Comparison of ENCODE assay signal across 8 mouse cellular contexts in the genomic region with DNA sequence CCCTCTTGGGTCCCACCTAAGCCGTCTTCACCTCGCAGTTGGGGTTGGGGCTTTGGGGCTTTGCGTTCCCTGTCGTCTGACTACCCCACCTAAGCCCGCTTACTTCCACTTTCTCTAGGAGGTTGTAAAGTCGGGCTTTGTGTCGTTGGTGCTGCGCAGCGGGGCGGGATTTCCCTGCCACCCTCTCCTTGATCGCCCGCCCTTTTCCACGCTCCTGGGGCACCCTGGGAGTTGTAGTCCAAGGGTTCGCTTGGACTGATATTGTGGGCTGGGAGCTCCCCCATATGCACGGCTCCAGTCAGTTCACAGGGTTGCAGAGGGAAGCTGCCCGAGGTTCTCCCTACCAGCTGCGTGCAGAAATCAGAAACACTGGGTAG.
DNase-seq lines count a peak whose midpoint lies in the region; ATAC-seq and TF ChIP-seq lines count a peak whose summit lies in the region.

No protein-coding gene starts in this region.

- peak; percentile 92 for ATAC-seq in heart, embryonic 12.5 days (ENCODE audit: insufficient number of reproducible peaks, low FRiP score)
- peak; percentile 96 for ATAC-seq in kidney, embryonic 16.5 days (ENCODE audit: low FRiP score, low TSS enrichment)
- peak; percentile 98 for ATAC-seq in monocyte, adult 5-6 weeks (replicated peaks; ENCODE audit: insufficient number of reproducible peaks, low FRiP score, low TSS enrichment, poor library complexity, severe bottlenecking)
- ATAC-seq in stomach, embryonic 16.5 days (ENCODE audit: insufficient read depth, low FRiP score), result peak; percentile 92

- peak; percentile 70 for DNase-seq in c-Kit-negative CD71-positive TER-119-positive erythroid progenitor cells, embryonic 14.5 days (ENCODE audit: low read depth, low spot score)
- peak; percentile 10 for DNase-seq in fat pad, adult 2 months (ENCODE audit: extremely low read depth, low read depth, low spot score)
- DNase-seq in liver, result peak; percentile 89

- peak overlapping the region; percentile 96 for H3K27ac ChIP-seq in heart, embryonic 12.5 days (ENCODE audit: poor library complexity, severe bottlenecking)
- H3K27ac ChIP-seq in kidney, embryonic 16.5 days (ENCODE audit: low read length), result peak overlapping the region; percentile 92
- H3K27ac ChIP-seq in stomach, embryonic 16.5 days (ENCODE audit: low read length), result peak overlapping the region; percentile 94

- H3K36me3 ChIP-seq in E14TG2a.4 (ENCODE audit: insufficient read depth, low read length), result no peaks in the 10 kb centered on the region
- no peaks in the 10 kb centered on the region for H3K36me3 ChIP-seq in heart, embryonic 12.5 days
- no peaks in the 10 kb centered on the region for H3K36me3 ChIP-seq in kidney, embryonic 16.5 days (ENCODE audit: insufficient read depth, low read length)
- no peaks in the 10 kb centered on the region for H3K36me3 ChIP-seq in stomach, embryonic 16.5 days (ENCODE audit: control insufficient read depth, insufficient read depth, low read length)

- TF ChIP-seq CTCF in E14TG2a.4 (conservative IDR thresholded peaks at IDR 0.05; ENCODE audit: low read length), result no peak

- peaks cover 11% of the 10 kb centered on the region; the same call in 1 of the 2 replicates for H3K27me3 ChIP-seq in E14TG2a.4 (ENCODE audit: insufficient read depth, low read length)
- H3K27me3 ChIP-seq in heart, embryonic 12.5 days (replicated peaks), result peaks cover 11% of the 10 kb centered on the region; the same call in 1 of the 2 replicates
- H3K27me3 ChIP-seq in kidney, embryonic 16.5 days (ENCODE audit: insufficient read depth, low read length), result no peaks in the 10 kb centered on the region
- H3K27me3 ChIP-seq in stomach, embryonic 16.5 days (ENCODE audit: control insufficient read depth, insufficient read depth, low read length), result no peaks in the 10 kb centered on the region

- peak overlapping the region; percentile 89 for H3K9ac ChIP-seq in heart, embryonic 12.5 days
- H3K9ac ChIP-seq in kidney, embryonic 16.5 days (replicated peaks; ENCODE audit: low read length), result peak overlapping the region; percentile 87
- H3K9ac ChIP-seq in stomach, embryonic 16.5 days (ENCODE audit: low read length), result peak overlapping the region; percentile 87

- peak overlapping the region; percentile 87 for H3K4me3 ChIP-seq in E14TG2a.4 (replicated peaks; ENCODE audit: low read length)
- H3K4me3 ChIP-seq in heart, embryonic 12.5 days, result peak overlapping the region; percentile 86
- H3K4me3 ChIP-seq in kidney, embryonic 16.5 days (ENCODE audit: low read length), result peak overlapping the region; percentile 68
- peak overlapping the region; percentile 65 for H3K4me3 ChIP-seq in stomach, embryonic 16.5 days (replicated peaks; ENCODE audit: low read length)

- peak overlapping the region; percentile 55 for H3K4me2 ChIP-seq in heart, embryonic 12.5 days
- peak overlapping the region; percentile 44 for H3K4me2 ChIP-seq in kidney, embryonic 16.5 days (replicated peaks; ENCODE audit: low read depth, low read length)
- H3K4me2 ChIP-seq in stomach, embryonic 16.5 days (ENCODE audit: low read depth, low read length), result peak overlapping the region; percentile 42

- H3K4me1 ChIP-seq in E14TG2a.4 (replicated peaks; ENCODE audit: low read depth, low read length), result peaks cover 13% of the 10 kb centered on the region
- H3K4me1 ChIP-seq in heart, embryonic 12.5 days (replicated peaks), result 0 out of 2 replicates have a peak, but pooled peaks cover 2% of the 10 kb centered on the region
- no peaks in the 10 kb centered on the region for H3K4me1 ChIP-seq in kidney, embryonic 16.5 days (ENCODE audit: insufficient read depth, low read length)
- H3K4me1 ChIP-seq in stomach, embryonic 16.5 days (ENCODE audit: control insufficient read depth, insufficient read depth, low read length), result no peaks in the 10 kb centered on the region; the same call in 1 of the 2 replicates

- 15% methylated on average over 17 of the region's 17 CpGs for WGBS in heart, embryonic 12.5 days
- WGBS in kidney, embryonic 16.5 days, result 15% methylated on average over 17 of the region's 17 CpGs
- 11% methylated on average over 17 of the region's 17 CpGs for WGBS in stomach, embryonic 16.5 days

- H3K9me3 ChIP-seq in E14TG2a.4 (ENCODE audit: low read length), result no peaks in the 10 kb centered on the region
- no peaks in the 10 kb centered on the region for H3K9me3 ChIP-seq in heart, embryonic 12.5 days (replicated peaks)
- H3K9me3 ChIP-seq in kidney, embryonic 16.5 days (ENCODE audit: low read length), result no peaks in the 10 kb centered on the region
- no peaks in the 10 kb centered on the region for H3K9me3 ChIP-seq in stomach, embryonic 16.5 days (replicated peaks; ENCODE audit: control insufficient read depth, low read length)

Comparison
In these comparisons a context has a peak if more than half of its experiments do, and no peak if none do; other contexts are left out.
1. Peak in every context shown above with its lines: DNase-seq, ATAC-seq, H3K4me3 ChIP-seq and H3K27ac ChIP-seq.
2. DNase-seq: peak in every context shown above with its lines; median percentile 89 in liver; 70 in c-Kit-negative CD71-positive TER-119-positive erythroid progenitor cells, embryonic 14.5 days; 10 in fat pad, adult 2 months.